Mouse (Mus musculus) embryonic fibroblast, embryonic 13.5 days (primary cell): Measurements from ENCODE around the gene Mcat. TPM values are rescaled to one million over a fixed set of nuclear protein-coding genes. Genes with fewer than 3 reads are reported as not detected.
"Not testable (repeated sequence)": the region's sequence is repeated elsewhere in the genome, so short reads cannot be mapped to it uniquely, and the experiment has no call there.

Source experiments
- H3K27ac ChIP-seq: 2 replicates; pipeline ENCODE4 v1.5.1; 2012; ENCODE audit warnings: low read length, control low read depth, inconsistent platforms; ENCODE audit not compliant: insufficient read depth
- H3K4me1 ChIP-seq: 2 replicates; pipeline ENCODE4 v1.6.1; 2011; ENCODE audit warnings: low read length; ENCODE audit not compliant: control insufficient read depth, insufficient read depth
- H3K4me3 ChIP-seq: 2 replicates; pipeline ENCODE4 v1.5.1; 2011; ENCODE audit warnings: mild to moderate bottlenecking, control low read depth, low read length; ENCODE audit not compliant: insufficient read depth
- CTCF ChIP-seq: IDR thresholded peaks from 2 replicates; pipeline ENCODE4 v1.5.1; 2011; ENCODE audit warnings: mild to moderate bottlenecking, control low read depth, low read length, moderate library complexity, borderline replicate concordance; ENCODE audit not compliant: insufficient read depth
- POLR2A ChIP-seq: IDR thresholded peaks from 2 replicates; pipeline ENCODE4 v1.6.1; 2011; ENCODE audit warnings: low read depth, mild to moderate bottlenecking, control low read depth, low read length, moderate library complexity
- polyA plus RNA-seq: library from polyadenylated mRNA; stranded (reverse); fragments of >200 nt; gene quantifications from 2 replicates; pipeline ENCODE4 v1.2.4, GENCODE M21; 2011; ENCODE audit warnings: low read depth; ENCODE audit not compliant: missing spikeins, insufficient read length

The Mcat gene
- polyA plus RNA-seq, 1 experiment, result 18.6 TPM

DNA sequence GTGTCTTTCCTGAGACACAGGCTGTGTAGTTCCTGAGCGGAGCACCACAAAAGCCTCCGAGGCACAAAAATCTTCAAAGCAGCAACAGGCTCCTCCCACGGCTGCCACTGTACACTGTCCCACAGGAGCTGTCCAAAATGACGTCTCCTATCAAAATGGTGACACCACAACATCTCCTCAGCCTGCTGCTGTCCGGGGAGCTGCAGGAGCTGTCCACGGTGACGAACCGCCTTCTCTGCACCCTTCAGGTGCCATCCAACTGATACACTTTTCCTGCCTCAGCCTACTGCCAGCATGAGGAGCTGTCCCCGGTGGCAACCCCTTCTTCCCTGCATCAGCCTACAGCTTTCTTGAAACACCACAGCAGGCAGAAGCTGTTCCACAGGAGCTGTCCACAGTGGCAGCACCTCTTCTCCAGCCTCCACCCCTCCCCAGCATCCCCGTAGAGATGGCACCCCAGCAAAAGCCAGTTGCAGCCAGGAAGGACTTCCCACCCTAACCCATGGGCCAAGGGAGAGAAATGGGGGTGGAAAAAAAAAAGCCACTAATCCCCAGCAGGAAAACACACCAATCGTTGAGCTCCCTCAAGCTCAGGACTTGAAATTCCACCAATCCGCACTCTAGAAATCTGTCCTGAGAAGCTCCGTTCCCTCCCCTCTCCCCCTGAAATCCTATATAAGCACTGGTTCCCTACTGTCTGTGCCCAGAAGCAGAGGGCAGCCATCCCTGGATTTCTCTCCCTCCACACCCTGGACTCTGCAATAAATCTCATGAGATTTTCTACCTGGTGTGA is 50.9 kb downstream of the Mcat start:
- TF ChIP-seq POLR2A (no peak), CTCF (no peak)
- Histone ChIP-seq H3K4me1 (no peaks in the 10 kb centered on the region), H3K27ac (no peak overlapping the region), H3K4me3 (no peak overlapping the region)

DNA sequence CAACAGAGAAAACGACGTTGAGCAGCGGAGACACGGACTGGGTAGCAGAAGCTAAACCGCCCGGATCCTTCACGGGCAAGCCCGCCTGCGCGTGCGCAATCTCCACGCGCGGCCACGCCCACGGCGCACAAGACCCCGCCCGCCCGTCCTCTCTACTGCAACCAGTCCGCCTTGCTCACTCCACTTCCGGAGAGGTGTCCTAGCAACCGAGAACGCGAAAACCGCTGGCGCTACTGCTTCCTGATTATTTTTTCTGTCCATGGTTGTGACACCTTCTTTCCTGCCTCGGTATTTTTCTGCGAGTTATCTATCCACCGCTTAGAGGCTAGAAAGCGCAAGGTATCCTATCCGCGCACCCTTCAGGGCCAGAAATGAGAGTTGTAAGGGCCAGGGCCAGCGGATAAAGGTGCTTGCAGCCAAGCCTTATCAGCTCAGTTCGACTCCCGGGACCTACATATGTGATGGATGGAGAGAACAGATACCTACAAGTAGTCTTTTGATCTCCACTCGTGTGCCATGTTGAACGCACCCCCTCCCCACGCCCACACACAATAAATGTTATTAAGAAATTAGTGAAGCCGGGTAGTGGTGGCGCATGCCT is 52.7 kb downstream of the Mcat start, which contains the start of gene Ttll1:
Ttll1 (minus strand) TSS at position 89 of the 601 bp plus-strand sequence.
- no peak for TF ChIP-seq CTCF
- peak; percentile 93; the same call in 1 of the 2 replicates for TF ChIP-seq POLR2A
- Histone ChIP-seq H3K4me3 (peak within 1 kb of the TSS; percentile 87), H3K27ac (no peak within 1 kb of the TSS), H3K4me1 (no peaks in the 10 kb centered on the region)

DNA sequence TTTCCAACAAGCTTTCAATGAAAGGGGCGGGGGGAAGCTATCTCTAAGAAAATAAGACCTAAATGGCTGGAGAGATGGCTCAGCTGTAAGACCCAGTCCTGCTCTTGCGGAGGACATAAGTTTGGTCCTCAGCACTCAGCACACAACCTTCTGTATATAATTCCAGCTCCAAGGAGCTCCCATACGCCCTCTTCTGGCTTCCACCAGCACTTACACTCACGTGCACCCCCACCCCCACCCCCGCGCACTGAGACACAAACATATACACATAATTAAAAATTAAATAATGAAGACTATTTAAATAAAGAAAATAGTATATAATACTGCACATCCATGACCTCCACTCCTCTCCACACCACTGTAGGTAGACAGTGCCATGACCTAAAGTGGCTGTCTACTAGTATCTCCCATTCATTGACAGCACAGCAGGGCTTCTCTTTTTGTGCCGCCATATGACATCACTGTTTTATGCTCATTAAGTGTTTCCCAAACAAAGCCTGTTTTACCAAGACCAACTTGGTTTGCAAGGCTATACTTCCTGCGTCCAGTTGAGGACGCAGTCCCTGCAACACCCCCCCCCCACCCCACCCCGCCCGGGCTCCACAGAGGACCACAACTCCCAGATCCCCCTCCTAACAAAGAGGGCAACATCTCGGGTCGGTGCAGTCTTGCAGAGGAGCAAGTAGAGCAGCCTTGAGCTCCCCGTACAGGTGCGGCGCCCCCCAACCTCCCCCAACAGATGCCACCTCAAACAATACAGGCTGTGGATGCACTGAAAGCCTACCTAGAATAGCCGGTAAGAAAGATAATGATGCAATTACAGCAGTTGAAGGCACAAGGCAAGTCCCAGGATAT is 53.4 kb downstream of the Mcat start:
- H3K27ac ChIP-seq, result no peak overlapping the region
- TF ChIP-seq POLR2A (no peak; the same call in 1 of the 2 replicates), CTCF (no peak)
- H3K4me1 ChIP-seq, result no peaks in the 10 kb centered on the region
- peak overlapping the region; percentile 87 for H3K4me3 ChIP-seq

DNA sequence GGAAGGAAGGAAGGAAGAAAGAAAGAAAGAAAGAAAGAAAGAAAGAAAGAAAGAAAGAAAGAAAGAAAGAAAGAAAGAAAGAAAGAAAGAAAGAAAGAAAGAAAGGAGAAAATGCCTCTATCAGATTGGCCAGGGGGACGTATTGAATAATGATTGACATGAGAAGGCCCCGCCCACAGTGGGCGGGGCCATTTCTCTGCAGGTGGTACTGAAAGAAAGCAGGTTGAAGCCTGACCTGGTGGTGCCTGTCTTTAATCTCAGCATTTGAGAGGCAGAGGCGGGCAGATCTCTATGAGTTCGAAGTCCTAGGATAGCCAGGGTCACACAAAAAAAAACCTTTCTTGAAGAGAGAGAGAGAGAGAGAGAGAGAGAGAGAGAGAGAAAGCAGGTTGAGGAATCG is 62.1 kb downstream of the Mcat start:
- not testable (repeated sequence) for H3K4me3 ChIP-seq, H3K4me1 ChIP-seq, H3K27ac ChIP-seq

DNA sequence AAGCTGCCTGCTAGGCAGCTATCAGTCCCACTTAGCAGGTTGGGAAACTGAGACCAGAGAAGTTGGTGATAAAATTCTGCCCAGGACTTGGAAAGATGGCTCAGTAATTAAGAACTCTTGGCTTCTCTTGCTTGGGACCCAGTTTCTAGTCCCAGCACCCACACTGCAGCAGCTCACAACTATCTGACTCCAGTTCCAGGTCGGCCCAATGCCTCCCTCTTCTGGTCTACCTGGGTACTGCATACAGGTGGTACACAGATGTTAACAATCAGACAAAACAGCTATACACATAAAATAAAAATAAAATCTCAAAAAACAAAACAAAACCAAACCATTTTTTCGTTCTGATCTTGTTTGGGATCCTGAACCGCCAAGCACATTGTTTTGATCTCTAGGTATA is 63.2 kb downstream of the Mcat start:
- Histone ChIP-seq H3K4me1 (no peaks in the 10 kb centered on the region), H3K4me3 (no peak overlapping the region)
- TF ChIP-seq CTCF (no peak), POLR2A (no peak)

DNA sequence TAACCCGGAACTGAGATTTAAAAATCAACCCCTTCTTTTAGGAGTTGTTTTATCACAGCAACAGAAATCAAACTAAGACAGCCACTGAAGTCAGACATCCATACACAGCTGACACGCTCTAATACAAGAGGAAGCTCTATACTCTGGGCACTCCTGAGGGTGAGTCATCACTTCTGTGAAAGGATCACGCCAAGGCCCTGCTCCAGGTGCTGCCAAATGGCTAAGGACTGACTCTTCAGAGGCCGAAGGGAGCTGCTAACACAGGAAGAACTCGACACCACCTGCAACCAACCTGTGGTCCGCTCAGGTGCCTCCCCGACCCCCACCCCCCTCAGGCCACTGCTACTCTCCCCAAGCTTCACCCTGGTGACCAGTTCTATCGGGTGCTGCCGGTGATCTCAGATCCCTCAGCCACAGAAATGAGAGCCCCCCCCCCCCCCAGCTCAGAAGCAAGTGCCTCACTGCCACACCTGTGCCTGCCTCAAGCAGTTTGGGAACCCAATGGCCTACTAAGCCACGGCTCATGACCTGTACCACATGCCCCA is 64.3 kb downstream of the Mcat start:
- Histone ChIP-seq H3K4me1 (no peaks in the 10 kb centered on the region; the same call in 1 of the 2 replicates), H3K27ac (no peak overlapping the region), H3K4me3 (no peak overlapping the region)
- no peak for TF ChIP-seq CTCF

More for the DNA sequence above, 63.2 kb downstream of the Mcat start:
- no peak overlapping the region for H3K27ac ChIP-seq

DNA sequence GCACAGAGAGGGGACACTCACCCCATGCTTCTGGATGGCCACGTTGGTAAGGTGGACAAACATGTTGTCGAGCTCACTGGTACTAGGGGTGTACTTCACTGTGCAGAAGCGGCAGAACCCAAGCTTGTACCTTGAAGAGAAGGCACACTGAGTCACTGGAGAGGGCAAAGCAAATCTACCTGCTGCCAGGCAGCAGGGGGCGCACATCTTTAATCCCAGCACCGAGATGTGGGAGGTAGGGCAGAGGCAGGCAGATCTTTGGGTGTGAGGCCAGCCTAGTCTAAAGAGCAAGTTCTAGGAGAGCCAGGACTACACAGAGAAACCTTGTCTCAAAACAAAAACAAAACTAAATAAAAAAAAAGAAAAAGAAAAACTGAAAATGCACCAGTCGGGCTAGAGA is 66.3 kb downstream of the Mcat start:
- TF ChIP-seq POLR2A (no peak), CTCF (no peak)
- Histone ChIP-seq H3K27ac (no peak overlapping the region), H3K4me3 (no peak overlapping the region), H3K4me1 (no peaks in the 10 kb centered on the region; the same call in 1 of the 2 replicates)

Other genes starting within 250 kb of the Mcat start
- 51.9 and 55.2 TPM in 2 replicates for gene Arfgap3, start 213.5 kb downstream of the Mcat start, polyA plus RNA-seq
- gene Pacsin2, start 99.2 kb downstream of the Mcat start, polyA plus RNA-seq, result 62.0 and 75.6 TPM in 2 replicates
- 12.3 and 18.2 TPM in 2 replicates for gene Ttll1, start 52.9 kb downstream of the Mcat start, polyA plus RNA-seq
- gene Bik, start 36.9 kb downstream of the Mcat start, polyA plus RNA-seq, result not detected in 2 replicates
- gene Tspo, start 195 bp downstream of the Mcat start, polyA plus RNA-seq, result 123 and 179 TPM in 2 replicates
- 26.1 and 34.6 TPM in 2 replicates for gene Ttll12, start 31.4 kb upstream of the Mcat start, polyA plus RNA-seq
- 2.2 and 6.3 TPM in 2 replicates for gene Scube1, start 161.2 kb upstream of the Mcat start, polyA plus RNA-seq
- not detected in 2 replicates for gene Mpped1, start 215.7 kb upstream of the Mcat start, polyA plus RNA-seq